Mouse (Mus musculus) heart, adult 2 months (tissue): ENCODE measurements around the gene Dcp1a.

ENCODE experiments used
- CTCF ChIP-seq: fragments of 200-600 bp; IDR thresholded peaks from 2 replicates; pipeline ENCODE4 v1.8.1; 2022; ENCODE audit warnings: antibody characterized with exemption, mild to moderate bottlenecking, moderate library complexity
- POLR2A ChIP-seq: fragments of 200-500 bp; IDR thresholded peaks from 2 replicates; pipeline ENCODE4 v1.6.1; 2011; ENCODE audit warnings: mild to moderate bottlenecking, low read depth, low read length, control low read depth; ENCODE audit not compliant: insufficient read depth

GRCm38 (mm10) chr14:30457897-30458296 is 21.4 kb upstream of the Dcp1a start:
- TF ChIP-seq POLR2A (no peak), CTCF (no peak)
